Mouse (Mus musculus) heart, embryonic 16.5 days (tissue): ENCODE results near the gene Fh1. TPM values are rescaled to one million over a fixed set of nuclear protein-coding genes. Genes with fewer than 3 reads are reported as not detected.

Experiments used
- ATAC-seq: fragments of 200-750 bp; cut with Nextera tagmentation; replicated peaks from 2 replicates; pipeline ENCODE4 v1.8.0; 2017; ENCODE audit warnings: moderate number of reproducible peaks; ENCODE audit not compliant: insufficient read depth, low FRiP score; ENCODE audit errors: extremely low read depth
- H3K27ac ChIP-seq: fragments of 300-500 bp; sonication (generic); 2 replicates; pipeline ENCODE4 v1.5.1; 2014; ENCODE audit warnings: mild to moderate bottlenecking, low read length, control low read depth, moderate library complexity
- H3K27me3 ChIP-seq: fragments of 300-500 bp; sonication (generic); 2 replicates; pipeline ENCODE4 v1.6.1; 2014; ENCODE audit warnings: low read length, mixed read lengths; ENCODE audit not compliant: control insufficient read depth, insufficient read depth
- H3K36me3 ChIP-seq: fragments of 300-500 bp; sonication (generic); 2 replicates; pipeline ENCODE4 v1.6.1; 2014; ENCODE audit not compliant: control insufficient read depth, insufficient read depth
- H3K4me1 ChIP-seq: fragments of 300-500 bp; sonication (generic); 2 replicates; pipeline ENCODE4 v1.6.1; 2014; ENCODE audit warnings: low read length, mixed read lengths; ENCODE audit not compliant: control insufficient read depth, insufficient read depth
- H3K4me2 ChIP-seq: fragments of 300-500 bp; sonication (generic); 2 replicates; pipeline ENCODE4 v1.6.1; 2014; ENCODE audit warnings: low read depth, mild to moderate bottlenecking, control low read depth, low read length
- H3K4me3 ChIP-seq: fragments of 300-500 bp; sonication (generic); 2 replicates; pipeline ENCODE4 v1.5.1; 2014; ENCODE audit warnings: mild to moderate bottlenecking, control low read depth, low read length
- H3K9ac ChIP-seq: fragments of 300-500 bp; sonication (generic); 2 replicates; pipeline ENCODE4 v1.6.1; 2014; ENCODE audit warnings: low read length, control low read depth
- H3K9me3 ChIP-seq: fragments of 300-500 bp; sonication (generic); replicated peaks from 2 replicates; pipeline ENCODE4 v1.6.1; 2016; ENCODE audit warnings: low read length; ENCODE audit not compliant: control insufficient read depth
- WGBS: fragments of 180-500 bp; shearing (Covaris S2); extraction: QIAGEN DNeasy Blood & Tissue Kit; methylation state at CpG from one replicate; pipeline ENCODE4 v1.1.7; 2014; 5-methylcytosine and 5-hydroxymethylcytosine counted together
- polyA plus RNA-seq: library from polyadenylated mRNA; unstranded; fragments of >200 nt; fragmentation: Nextera tagmentation; extraction: Ambion mirVana; gene quantifications from 2 replicates; pipeline ENCODE4 v1.2.1, GENCODE M21; 2015

Gene Fh1
- polyA plus RNA-seq, 1 experiment from 2014 or later, result 301 TPM

- no peak for ATAC-seq
- Histone ChIP-seq H3K27me3 (no peaks in the 10 kb centered on the region), H3K4me1 (no peaks in the 10 kb centered on the region), H3K9ac (no peak overlapping the region), H3K27ac (no peak overlapping the region), H3K36me3 (no peaks in the 10 kb centered on the region), H3K4me3 (no peak overlapping the region), H3K4me2 (no peak overlapping the region), H3K9me3 (no peaks in the 10 kb centered on the region)
- WGBS, result 55% methylated on average over 9 of the region's 9 CpGs
Measured at GRCm38 (mm10) chr1:175646952-175647351, 21.5 kb upstream of the Fh1 start.

DNA sequence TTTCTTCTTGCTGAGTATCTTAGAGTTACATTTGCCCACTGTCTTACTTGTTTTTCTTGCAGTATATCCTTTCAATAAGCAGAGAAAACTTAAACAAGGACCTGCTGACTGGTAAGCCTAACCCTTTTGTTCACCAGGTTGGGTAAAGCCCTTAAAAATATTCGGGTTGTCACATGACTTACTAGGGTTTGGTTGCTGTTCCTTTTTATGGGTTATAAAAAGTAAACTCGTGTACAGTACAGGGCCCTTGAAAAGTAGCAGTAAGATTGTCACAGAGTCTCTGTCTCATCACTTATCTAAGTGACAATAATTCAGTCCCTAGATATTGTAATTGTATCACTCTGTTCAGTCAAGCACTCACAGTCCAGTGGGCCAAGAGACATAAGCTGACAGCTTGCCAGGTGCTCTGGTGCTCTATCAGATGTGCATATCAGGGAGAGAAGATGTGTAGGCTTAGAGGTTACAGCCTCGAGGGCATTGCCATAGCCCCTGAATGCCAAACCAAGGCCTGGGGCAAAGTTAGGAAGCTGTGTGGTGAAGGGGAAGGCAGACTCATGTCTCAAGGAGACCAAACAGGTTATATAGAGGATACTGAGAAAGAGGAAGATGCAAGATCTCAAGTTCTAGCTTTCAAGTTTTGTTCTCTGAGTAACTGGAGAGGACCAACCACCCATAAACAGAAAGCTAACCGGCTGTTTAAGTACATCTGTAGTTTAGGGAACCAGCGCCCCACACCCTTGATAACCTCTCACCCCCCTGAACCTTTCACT is 18.2 kb upstream of the Fh1 start:
- no peak overlapping the region for H3K27ac ChIP-seq
- no peaks in the 10 kb centered on the region for H3K9me3 ChIP-seq
- 48% methylated on average over 5 of the region's 5 CpGs for WGBS
- no peaks in the 10 kb centered on the region for H3K36me3 ChIP-seq
- no peaks in the 10 kb centered on the region for H3K27me3 ChIP-seq
- no peak overlapping the region for H3K9ac ChIP-seq
- ATAC-seq, result no peak
- H3K4me2 ChIP-seq, result no peak overlapping the region
- H3K4me3 ChIP-seq, result no peak overlapping the region
- no peaks in the 10 kb centered on the region for H3K4me1 ChIP-seq

GRCm38 (mm10) chr1:175640435-175641150 is 15.2 kb upstream of the Fh1 start:
- no peak overlapping the region for H3K27ac ChIP-seq
- ATAC-seq, result peak; percentile 52; the same call in 1 of the 2 replicates
- no peak overlapping the region for H3K9ac ChIP-seq
- no peak overlapping the region for H3K4me2 ChIP-seq
- no peaks in the 10 kb centered on the region for H3K36me3 ChIP-seq
- no peaks in the 10 kb centered on the region for H3K27me3 ChIP-seq
- WGBS, result 70% methylated on average over 6 of the region's 6 CpGs
- H3K9me3 ChIP-seq, result no peaks in the 10 kb centered on the region
- H3K4me1 ChIP-seq, result no peaks in the 10 kb centered on the region
- no peak overlapping the region for H3K4me3 ChIP-seq

DNA sequence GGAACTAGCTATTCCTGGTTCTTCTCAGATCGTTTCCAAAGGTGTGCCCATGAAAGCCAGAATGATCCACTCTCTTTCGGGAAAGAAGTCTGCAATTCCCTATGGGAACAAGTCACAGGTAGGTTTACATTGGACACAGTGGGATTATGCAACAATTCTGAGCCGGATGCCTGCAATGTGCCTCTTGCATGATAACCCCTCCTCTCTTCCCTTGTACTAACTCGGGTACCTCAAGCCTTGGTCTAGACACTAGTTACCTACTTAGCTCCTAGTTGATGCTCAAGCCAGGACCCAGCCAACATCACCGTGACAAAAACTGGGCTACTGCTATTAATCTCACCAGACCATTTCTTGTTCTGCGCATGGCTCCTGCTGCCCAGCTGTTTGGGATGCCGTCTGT is 13.6 kb upstream of the Fh1 start:
- Histone ChIP-seq H3K4me2 (no peak overlapping the region), H3K9me3 (no peaks in the 10 kb centered on the region)
- ATAC-seq, result no peak

DNA sequence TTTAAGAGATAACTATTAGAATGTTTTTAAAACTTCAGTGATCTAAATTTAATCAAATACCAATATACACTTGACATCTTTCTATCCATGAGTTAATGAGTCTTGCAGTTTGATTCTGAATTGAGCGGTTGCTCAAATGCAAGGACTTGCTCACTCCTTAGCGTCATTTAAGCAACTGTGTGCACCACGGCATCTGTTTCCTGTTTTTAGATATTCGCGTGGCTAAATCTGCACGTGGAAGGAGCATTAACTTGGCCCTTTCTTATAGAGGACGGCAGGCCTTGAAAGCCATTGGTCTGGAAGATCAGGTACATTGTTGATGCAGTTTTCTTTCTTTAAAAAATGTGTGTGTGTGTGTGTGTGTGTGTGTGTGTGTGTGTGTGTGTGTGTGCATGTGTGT is 12.2 kb upstream of the Fh1 start:
- ATAC-seq, result no peak
- Histone ChIP-seq H3K9ac (no peak overlapping the region), H3K4me3 (no peak overlapping the region), H3K9me3 (no peaks in the 10 kb centered on the region), H3K27me3 (no peaks in the 10 kb centered on the region), H3K36me3 (no peaks in the 10 kb centered on the region), H3K4me2 (no peak overlapping the region), H3K4me1 (no peaks in the 10 kb centered on the region), H3K27ac (no peak overlapping the region)
- WGBS, result 61% methylated on average over 7 of the region's 7 CpGs

More for the DNA sequence above, 13.6 kb upstream of the Fh1 start:
- Histone ChIP-seq H3K27me3 (no peaks in the 10 kb centered on the region), H3K27ac (no peak overlapping the region), H3K9ac (no peak overlapping the region), H3K36me3 (no peaks in the 10 kb centered on the region), H3K4me1 (no peaks in the 10 kb centered on the region), H3K4me3 (no peak overlapping the region)
- 79% methylated on average over 7 of the region's 7 CpGs for WGBS

- Histone ChIP-seq H3K36me3 (no peaks in the 10 kb centered on the region), H3K27me3 (no peaks in the 10 kb centered on the region), H3K4me2 (no peak overlapping the region), H3K9ac (no peak overlapping the region), H3K4me1 (no peaks in the 10 kb centered on the region), H3K4me3 (no peak overlapping the region), H3K9me3 (no peaks in the 10 kb centered on the region), H3K27ac (no peak overlapping the region)
- WGBS, result 94% methylated on average over 14 of the region's 14 CpGs
- ATAC-seq, result no peak
Measured at GRCm38 (mm10) chr1:175632470-175632869, 7.0 kb upstream of the Fh1 start.

DNA sequence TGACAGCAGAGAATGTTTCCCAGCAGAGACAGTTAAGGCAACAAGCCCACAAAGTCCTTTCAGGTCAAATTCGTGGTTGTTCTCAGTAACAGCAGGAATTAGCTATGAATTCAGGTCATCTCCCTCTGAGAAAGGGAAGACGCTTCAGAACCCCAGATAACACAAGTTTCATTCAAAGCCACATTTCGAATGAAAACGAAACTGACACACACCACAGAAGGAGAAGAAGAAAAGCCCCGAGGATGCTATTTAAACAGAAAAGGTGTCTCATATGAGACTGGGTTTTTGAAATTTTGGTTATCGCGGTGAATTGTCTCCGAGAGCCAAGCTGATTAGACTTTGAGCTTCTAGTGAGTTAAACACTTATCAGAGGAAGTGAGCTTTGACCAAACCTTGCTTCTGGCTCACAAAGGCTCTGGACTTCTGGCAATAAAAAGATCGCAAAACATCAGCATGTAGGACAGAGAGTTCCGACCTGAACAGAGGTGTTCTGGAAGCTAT is 6.3 kb upstream of the Fh1 start:
- H3K9ac ChIP-seq, result no peak overlapping the region
- H3K4me2 ChIP-seq, result no peak overlapping the region
- 61% methylated on average over 10 of the region's 10 CpGs for WGBS
- no peaks in the 10 kb centered on the region for H3K4me1 ChIP-seq
- no peak overlapping the region for H3K4me3 ChIP-seq
- H3K36me3 ChIP-seq, result no peaks in the 10 kb centered on the region
- H3K27ac ChIP-seq, result no peak overlapping the region
- ATAC-seq, result no peak
- H3K27me3 ChIP-seq, result no peaks in the 10 kb centered on the region
- no peaks in the 10 kb centered on the region for H3K9me3 ChIP-seq

GRCm38 (mm10) chr1:175631080-175631479 is 5.6 kb upstream of the Fh1 start:
- Histone ChIP-seq H3K9me3 (no peaks in the 10 kb centered on the region), H3K4me2 (no peak overlapping the region), H3K27me3 (no peaks in the 10 kb centered on the region), H3K4me3 (no peak overlapping the region), H3K36me3 (no peaks in the 10 kb centered on the region), H3K27ac (no peak overlapping the region), H3K4me1 (no peaks in the 10 kb centered on the region), H3K9ac (no peak overlapping the region)
- ATAC-seq, result no peak
- 71% methylated on average over 3 of the region's 3 CpGs for WGBS

GRCm38 (mm10) chr1:175630345-175630744 is 4.9 kb upstream of the Fh1 start:
- Histone ChIP-seq H3K27ac (no peak overlapping the region), H3K4me1 (no peaks in the 10 kb centered on the region), H3K27me3 (no peaks in the 10 kb centered on the region), H3K4me3 (no peak overlapping the region), H3K36me3 (no peaks in the 10 kb centered on the region), H3K9me3 (no peaks in the 10 kb centered on the region), H3K4me2 (no peak overlapping the region), H3K9ac (no peak overlapping the region)
- no peak for ATAC-seq
- 72% methylated on average over 5 of the region's 5 CpGs for WGBS
